Mouse (Mus musculus) lung, postnatal 4 days (tissue): ENCODE measurements around the gene Prkaa2.
"Not testable (repeated sequence)": the region's sequence is repeated elsewhere in the genome, so short reads cannot be mapped to it uniquely, and the experiment has no call there.

ENCODE experiments used
- DNase-seq, 2 experiments: peaks; one replicate each; pipeline ENCODE4 v3.0.0; 2021

Gene Prkaa2

DNA sequence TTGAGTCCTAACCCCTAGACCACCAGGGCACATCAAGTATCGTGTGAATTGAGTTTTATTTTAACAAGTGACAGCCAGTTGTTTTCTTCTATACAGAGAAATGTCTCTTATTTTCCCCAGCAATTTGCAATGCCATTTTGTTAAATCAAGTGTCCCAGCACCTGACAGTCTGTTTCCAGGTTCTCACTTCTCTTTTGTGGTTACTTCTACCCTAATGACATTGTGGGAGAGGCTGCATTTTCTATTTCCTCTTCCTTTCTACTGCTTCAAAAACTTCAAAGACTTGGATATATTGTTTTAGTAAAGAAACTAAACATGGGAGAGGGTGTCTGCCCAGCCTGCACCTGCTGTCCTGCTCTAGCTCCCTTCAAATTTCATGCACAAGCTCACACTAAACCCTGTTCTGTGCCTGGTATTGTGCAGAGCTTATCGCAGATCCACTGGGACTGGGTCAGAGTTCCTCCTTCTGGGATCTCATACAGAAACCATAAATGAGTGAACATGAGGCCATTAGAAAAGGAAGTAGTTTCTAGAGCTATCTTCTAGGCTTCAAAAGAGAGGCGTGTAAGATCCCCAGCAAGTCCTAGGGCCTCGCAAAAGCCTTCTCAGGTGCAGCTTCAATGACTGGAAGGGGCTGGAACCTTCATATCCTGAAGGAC, 102.2 kb downstream of the Prkaa2 start:
- no peak for DNase-seq

- not testable (repeated sequence) for DNase-seq
These were observed 105.0 kb downstream of the Prkaa2 start for GRCm38 (mm10) chr4:105004649-105005048.

- no peak for DNase-seq
These were observed 105.6 kb downstream of the Prkaa2 start for GRCm38 (mm10) chr4:105004135-105004534.

DNA sequence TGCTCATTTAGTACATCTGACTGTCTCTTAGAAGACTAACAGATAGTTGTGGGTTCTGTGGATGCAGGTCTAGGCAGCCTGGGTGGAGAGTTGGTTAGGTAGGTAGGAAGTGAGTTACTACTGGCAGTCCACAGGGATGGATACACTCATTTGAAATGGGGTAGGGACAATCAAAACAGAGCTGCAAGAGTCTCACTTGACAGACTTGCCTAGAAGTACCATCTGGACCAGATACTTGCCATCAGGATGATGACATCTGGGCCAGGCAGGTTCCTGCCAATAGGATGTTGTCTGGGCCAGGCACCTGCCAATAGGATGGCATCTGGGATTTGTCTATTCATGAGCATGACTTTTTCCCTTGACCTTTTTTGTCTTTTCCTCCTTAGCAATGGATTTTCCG, 108.0 kb downstream of the Prkaa2 start:
- no peak for DNase-seq

DNA sequence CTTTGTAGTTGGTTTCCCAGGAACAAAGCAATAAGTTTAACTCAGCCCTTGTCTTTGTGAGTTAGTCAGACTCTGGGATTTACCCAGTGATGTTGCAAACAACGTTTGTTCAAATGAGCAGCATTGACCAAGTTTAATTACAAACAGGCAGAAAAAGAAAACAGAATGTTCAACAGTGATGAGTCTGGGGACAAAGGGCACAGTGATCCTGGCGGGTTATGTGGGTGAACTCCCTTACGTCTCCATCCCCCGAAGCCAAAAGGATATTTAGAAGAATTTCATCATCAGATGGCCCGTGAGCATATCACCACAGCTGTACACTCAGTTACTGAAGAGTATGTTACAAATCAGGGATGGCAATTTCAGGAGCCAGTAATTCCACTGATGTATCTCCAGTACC, 110.0 kb downstream of the Prkaa2 start:
- DNase-seq = no peak

DNA sequence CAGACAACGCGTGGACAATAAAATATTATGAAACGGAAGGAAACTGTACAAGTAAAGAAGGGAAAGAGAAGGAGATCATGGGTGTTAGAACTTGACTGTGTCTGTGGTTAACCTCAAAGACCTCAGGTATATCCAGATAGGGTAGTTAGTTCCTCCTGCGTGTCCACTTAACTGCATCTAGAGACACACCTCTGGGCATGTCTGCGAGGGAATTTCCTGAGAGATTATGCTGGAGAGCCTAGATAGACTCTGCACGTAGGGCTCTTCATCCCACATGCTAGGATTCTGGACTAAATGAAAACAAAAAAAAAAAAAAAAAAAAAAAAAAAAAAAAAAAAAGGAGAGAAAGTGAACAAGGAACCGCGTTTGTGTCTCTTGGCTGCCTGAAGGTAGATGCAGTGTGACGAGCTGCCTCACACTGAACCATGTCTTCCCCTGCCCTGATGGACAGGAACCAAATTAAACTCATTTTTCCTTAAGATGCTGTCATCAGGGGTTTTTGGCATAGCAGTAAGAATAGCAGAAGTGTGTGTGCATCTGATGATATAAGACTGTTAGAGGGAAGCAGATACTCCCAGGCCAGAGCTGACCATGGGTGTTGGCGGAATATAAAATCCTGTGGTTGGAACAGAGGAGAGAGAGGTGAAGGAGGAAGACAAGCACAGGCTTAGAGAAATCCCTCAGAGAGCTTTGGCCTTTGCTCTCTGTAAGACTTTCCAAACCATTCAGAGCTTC, 116.4 kb downstream of the Prkaa2 start:
- DNase-seq = no peak

GRCm38 (mm10) chr4:104992271-104992670, 117.4 kb downstream of the Prkaa2 start:
- no peak for DNase-seq

DNA sequence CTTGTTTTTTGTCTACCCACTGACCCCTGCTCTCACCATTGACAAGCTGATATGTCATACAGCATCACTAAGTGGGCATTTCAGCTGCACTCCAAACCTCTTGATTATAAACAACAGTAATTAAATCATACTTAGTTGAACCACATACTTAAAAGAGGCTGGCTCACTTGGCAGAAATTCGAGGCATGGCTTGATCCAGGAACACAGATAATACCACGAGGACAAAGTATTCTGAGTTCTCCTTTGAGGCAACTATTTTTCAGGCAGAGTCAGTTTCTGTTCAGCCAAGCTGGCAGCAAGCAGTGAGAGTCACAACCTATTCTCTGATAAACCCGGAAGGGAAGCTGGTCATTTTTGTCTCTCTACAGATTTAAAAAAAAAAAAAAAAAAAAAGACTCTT, 119.0 kb downstream of the Prkaa2 start:
- DNase-seq = no peak

DNA sequence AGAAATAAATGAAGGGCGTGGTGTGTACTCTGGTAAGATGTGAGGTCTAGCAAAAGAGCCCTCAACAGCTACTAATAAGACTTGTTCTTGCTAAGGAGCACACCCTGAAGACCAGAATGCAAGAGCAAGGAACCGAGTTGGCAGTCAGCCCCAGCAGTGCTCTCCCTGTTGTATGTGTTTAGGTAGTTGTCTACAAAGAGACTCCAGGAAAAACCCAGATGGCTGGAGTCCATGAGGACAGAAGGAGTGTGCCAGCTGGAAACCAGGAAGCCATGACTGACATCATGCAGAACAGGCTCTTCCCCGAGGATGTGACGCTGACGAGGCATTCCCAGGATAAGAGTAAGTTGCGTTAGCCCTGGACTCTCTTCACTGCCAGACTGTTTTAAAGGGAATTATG, 119.7 kb downstream of the Prkaa2 start:
- DNase-seq = no peak

GRCm38 (mm10) chr4:104988709-104989108, 121.0 kb downstream of the Prkaa2 start:
- no peak for DNase-seq

- no peak for DNase-seq
These were observed 121.6 kb downstream of the Prkaa2 start for GRCm38 (mm10) chr4:104988102-104988501.

DNA sequence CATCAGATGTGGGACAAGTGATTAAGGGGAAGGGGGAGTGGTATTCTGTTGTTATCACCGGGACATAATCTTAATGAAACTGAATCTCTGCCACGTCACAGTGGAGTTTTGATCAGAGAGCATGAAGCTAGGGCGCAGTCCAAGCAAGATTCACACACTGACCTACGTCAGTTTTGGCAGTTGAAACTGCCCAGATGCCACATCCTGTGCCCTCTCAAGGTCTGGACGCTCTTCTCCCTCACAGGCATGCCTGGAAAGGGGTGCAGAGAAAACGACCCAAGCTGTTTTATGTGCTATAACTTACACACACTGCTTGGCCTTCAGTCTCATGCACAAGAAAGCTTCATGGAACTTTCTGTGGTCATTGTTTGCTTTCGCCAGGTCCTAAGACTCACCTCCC, 122.1 kb downstream of the Prkaa2 start:
- no peak for DNase-seq

GRCm38 (mm10) chr4:104985960-104986632, 123.6 kb downstream of the Prkaa2 start:
- DNase-seq = no peak
